Comparison of ENCODE assay signal across 13 mouse cellular contexts in the genomic region with DNA sequence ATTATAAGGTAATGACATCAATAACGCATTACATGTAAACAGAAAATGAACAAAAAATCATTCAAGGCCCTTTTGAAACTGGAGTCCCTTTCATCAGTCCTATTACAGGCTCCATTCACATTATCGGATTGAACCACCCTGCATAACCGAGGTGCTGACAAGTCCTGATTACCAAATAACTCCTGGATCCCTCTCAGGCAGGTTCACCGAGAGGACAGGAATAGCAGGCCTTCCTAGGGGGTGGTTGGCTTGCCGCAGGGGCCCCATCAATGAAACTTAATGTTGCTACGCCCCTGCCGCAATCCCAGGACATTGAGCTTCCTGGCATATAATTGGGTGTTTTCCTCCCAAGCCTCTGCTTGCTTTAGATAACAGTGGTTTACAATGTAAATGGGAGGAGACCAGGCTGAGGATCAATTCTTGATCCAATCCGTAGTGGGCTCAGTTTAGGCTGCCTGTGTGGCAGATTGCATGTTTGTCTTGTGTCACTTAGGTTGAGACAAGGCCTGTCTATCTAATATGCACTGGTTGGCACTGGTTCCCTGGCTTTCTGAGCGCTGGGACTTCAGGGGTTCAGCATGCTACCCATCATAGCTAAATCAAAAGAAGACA.
DNase-seq lines count a peak whose midpoint lies in the region; ATAC-seq and TF ChIP-seq lines count a peak whose summit lies in the region.
"Had no signal": no experiment of that assay in that cellular context is flagged by ENCODE, and none has a peak within 500 bp of the region (broad histone marks: within the 10 kb centered on the region; RNA-seq: fewer than 3 reads in every experiment).

No protein-coding gene starts in this region.

- TF ChIP-seq CTCF in hindbrain, postnatal 0 days (IDR thresholded peaks at IDR 0.05; ENCODE audit: low read depth), result no peak

- peak; percentile 65; the same call in 1 of the 2 replicates for ATAC-seq in hindbrain, embryonic 11.5 days (ENCODE audit: low FRiP score)
- ATAC-seq in hindbrain, postnatal 0 days, result no peak
- no peak; the same call in 1 of the 2 replicates for ATAC-seq in heart, embryonic 15.5 days (replicated peaks; ENCODE audit: insufficient number of reproducible peaks, insufficient read depth, low FRiP score, low read depth)
- ATAC-seq in midbrain, embryonic 16.5 days, result peak; percentile 64
- ATAC-seq: lung, postnatal 0 days had no signal

- H3K27ac ChIP-seq in hindbrain, embryonic 11.5 days (ENCODE audit: low read depth, low read length), result no peak overlapping the region
- H3K27ac ChIP-seq in hindbrain, postnatal 0 days, result no peak overlapping the region
- H3K27ac ChIP-seq in heart, embryonic 15.5 days, result no peak overlapping the region
- peak overlapping the region; percentile 22; the same call in 1 of the 2 replicates for H3K27ac ChIP-seq in midbrain, embryonic 16.5 days (ENCODE audit: low read length)

- no peaks in the 10 kb centered on the region for H3K36me3 ChIP-seq in hindbrain, embryonic 11.5 days (ENCODE audit: control insufficient read depth, insufficient read depth, low read length)
- no peaks in the 10 kb centered on the region for H3K36me3 ChIP-seq in hindbrain, postnatal 0 days (ENCODE audit: insufficient read depth, low read length)
- no peaks in the 10 kb centered on the region for H3K36me3 ChIP-seq in heart, embryonic 15.5 days
- H3K36me3 ChIP-seq in midbrain, embryonic 16.5 days (ENCODE audit: control insufficient read depth, insufficient read depth, low read length), result no peaks in the 10 kb centered on the region

- no peaks in the 10 kb centered on the region for H3K9me3 ChIP-seq in hindbrain, embryonic 11.5 days (ENCODE audit: control insufficient read depth, low read length)
- H3K9me3 ChIP-seq in hindbrain, postnatal 0 days (ENCODE audit: low read length), result no peaks in the 10 kb centered on the region
- H3K9me3 ChIP-seq in heart, embryonic 15.5 days (replicated peaks), result no peaks in the 10 kb centered on the region
- no peaks in the 10 kb centered on the region for H3K9me3 ChIP-seq in midbrain, embryonic 16.5 days (replicated peaks; ENCODE audit: control insufficient read depth, low read length, poor library complexity, severe bottlenecking)

- WGBS in hindbrain, embryonic 11.5 days, result 55% methylated on average over 9 of the region's 9 CpGs
- 50% methylated on average over 9 of the region's 9 CpGs for WGBS in hindbrain, postnatal 0 days
- WGBS in heart, embryonic 15.5 days, result 22% methylated on average over 9 of the region's 9 CpGs
- 51% methylated on average over 9 of the region's 9 CpGs for WGBS in midbrain, embryonic 16.5 days

- no peak overlapping the region for H3K4me3 ChIP-seq in hindbrain, embryonic 11.5 days (ENCODE audit: low read depth, low read length)
- no peak overlapping the region for H3K4me3 ChIP-seq in hindbrain, postnatal 0 days (ENCODE audit: low read length)
- no peak overlapping the region for H3K4me3 ChIP-seq in heart, embryonic 15.5 days
- H3K4me3 ChIP-seq in midbrain, embryonic 16.5 days (ENCODE audit: low read depth, low read length), result no peak overlapping the region

- DNase-seq in hindbrain, embryonic 11.5 days (ENCODE audit: low spot score), result peak; percentile 15
- DNase-seq in hindbrain, postnatal 0 days (ENCODE audit: low spot score), result no peak
- peak; percentile 36 for DNase-seq in embryo, embryonic 11 days
- DNase-seq in gastrocnemius, postnatal 4 days (ENCODE audit: low spot score in 2 of 2), result no peak
- no peak for DNase-seq in left cerebral cortex, adult 8-10 months (ENCODE audit: low spot score in 2 of 2)
- DNase-seq: cerebellum, adult 11-12 months; kidney, postnatal 25 days; layer of hippocampus, postnatal 36 days; thymus, adult 18-20 months had no signal

- H3K9ac ChIP-seq in hindbrain, embryonic 11.5 days (ENCODE audit: low read depth, low read length), result no peak overlapping the region
- H3K9ac ChIP-seq in hindbrain, postnatal 0 days (replicated peaks; ENCODE audit: low read length), result no peak overlapping the region
- no peak overlapping the region for H3K9ac ChIP-seq in heart, embryonic 15.5 days
- no peak overlapping the region for H3K9ac ChIP-seq in midbrain, embryonic 16.5 days (ENCODE audit: low read depth, low read length)

- no peak overlapping the region for H3K4me2 ChIP-seq in hindbrain, embryonic 11.5 days (replicated peaks; ENCODE audit: low read depth, low read length)
- no peak overlapping the region for H3K4me2 ChIP-seq in hindbrain, postnatal 0 days (ENCODE audit: low read depth, low read length)
- peak overlapping the region; percentile 17; the same call in 1 of the 2 replicates for H3K4me2 ChIP-seq in heart, embryonic 15.5 days
- no peak overlapping the region for H3K4me2 ChIP-seq in midbrain, embryonic 16.5 days (ENCODE audit: low read length)
- H3K4me2 ChIP-seq: liver, embryonic 11.5 days had no signal

- H3K27me3 ChIP-seq in hindbrain, embryonic 11.5 days (ENCODE audit: control insufficient read depth, insufficient read depth, low read length), result no peaks in the 10 kb centered on the region
- H3K27me3 ChIP-seq in hindbrain, postnatal 0 days (ENCODE audit: insufficient read depth, low read length), result no peaks in the 10 kb centered on the region
- no peaks in the 10 kb centered on the region for H3K27me3 ChIP-seq in heart, embryonic 15.5 days
- no peaks in the 10 kb centered on the region for H3K27me3 ChIP-seq in midbrain, embryonic 16.5 days (ENCODE audit: control insufficient read depth, insufficient read depth, low read depth, low read length)

- no peaks in the 10 kb centered on the region for H3K4me1 ChIP-seq in hindbrain, embryonic 11.5 days (replicated peaks; ENCODE audit: control insufficient read depth, insufficient read depth, low read length)
- no peaks in the 10 kb centered on the region for H3K4me1 ChIP-seq in hindbrain, postnatal 0 days (ENCODE audit: insufficient read depth, low read length)
- peaks cover 10% of the 10 kb centered on the region for H3K4me1 ChIP-seq in heart, embryonic 15.5 days (replicated peaks)
- H3K4me1 ChIP-seq in midbrain, embryonic 16.5 days (ENCODE audit: control insufficient read depth, insufficient read depth, low read length), result peaks cover 7% of the 10 kb centered on the region

Comparison
In these comparisons a context has a peak if more than half of its experiments do, and no peak if none do; other contexts are left out.
1. ATAC-seq: peak in hindbrain, embryonic 11.5 days (single experiment) and midbrain, embryonic 16.5 days (single experiment); none in hindbrain, postnatal 0 days (single experiment) and heart, embryonic 15.5 days (single experiment).
2. DNase-seq: peak in hindbrain, embryonic 11.5 days (single experiment) and embryo, embryonic 11 days (single experiment); none in hindbrain, postnatal 0 days (single experiment), gastrocnemius, postnatal 4 days (0 of 2) and left cerebral cortex, adult 8-10 months (0 of 2).